Mouse (Mus musculus) small intestine, adult 2 months (tissue): ENCODE measurements around the gene Syngr1.

Source experiments
- CTCF ChIP-seq: fragments of 200-500 bp; IDR thresholded peaks from 2 replicates; pipeline ENCODE4 v1.5.1; 2012; ENCODE audit warnings: low read depth, mild to moderate bottlenecking, control low read depth, inconsistent platforms, low read length, moderate library complexity, mixed read lengths; ENCODE audit not compliant: insufficient replicate concordance, insufficient read length; ENCODE audit errors: extremely low read depth
- POLR2A ChIP-seq: fragments of 200-500 bp; IDR thresholded peaks from 2 replicates; pipeline ENCODE4 v1.6.1; 2012; ENCODE audit warnings: low read depth, mild to moderate bottlenecking, control low read depth, inconsistent platforms, low read length, moderate library complexity

GRCm38 (mm10) chr15:80070095-80070644, 21.0 kb upstream of the Syngr1 start:
- no peak for TF ChIP-seq POLR2A
- no peak for TF ChIP-seq CTCF
